Mouse (Mus musculus): ENCODE measurements at regions not wholly inside any gene's neighbourhood (a gene's known extent, or its start where the extent isn't known, plus 50 kb on each side); places are given as distances from the start of the nearest gene placed in this dataset.

DNA sequence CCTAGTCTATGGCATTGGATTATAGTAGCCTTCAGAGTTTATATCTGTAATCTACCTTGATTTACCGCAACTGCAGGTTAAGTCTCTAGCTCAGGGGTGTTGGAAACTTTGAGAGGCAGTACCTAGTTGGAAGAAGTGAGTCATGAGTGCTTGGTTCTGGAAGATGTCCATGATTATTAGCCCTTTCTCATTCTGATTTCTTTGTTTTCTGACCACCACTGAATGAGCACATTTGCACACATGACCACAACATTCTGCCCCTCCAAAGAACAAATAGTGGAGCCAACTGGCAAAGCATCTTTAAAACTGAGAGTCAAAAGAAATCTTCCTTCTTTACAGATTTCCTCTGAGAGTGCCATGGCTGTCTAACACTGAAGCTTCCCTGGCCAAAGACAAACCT, 95.5 kb upstream of the Dcn start:
- DNase-seq (ENCODE audit: low spot score in 2 of 2): no peak

GRCm38 (mm10) chr10:97387196-97387876, 92.1 kb upstream of the Dcn start:
- no peak for DNase-seq (ENCODE audit: low spot score in 2 of 2)

GRCm38 (mm10) chr10:97389647-97390590, 89.5 kb upstream of the Dcn start:
- DNase-seq (ENCODE audit: low spot score in 2 of 2): no peak

DNA sequence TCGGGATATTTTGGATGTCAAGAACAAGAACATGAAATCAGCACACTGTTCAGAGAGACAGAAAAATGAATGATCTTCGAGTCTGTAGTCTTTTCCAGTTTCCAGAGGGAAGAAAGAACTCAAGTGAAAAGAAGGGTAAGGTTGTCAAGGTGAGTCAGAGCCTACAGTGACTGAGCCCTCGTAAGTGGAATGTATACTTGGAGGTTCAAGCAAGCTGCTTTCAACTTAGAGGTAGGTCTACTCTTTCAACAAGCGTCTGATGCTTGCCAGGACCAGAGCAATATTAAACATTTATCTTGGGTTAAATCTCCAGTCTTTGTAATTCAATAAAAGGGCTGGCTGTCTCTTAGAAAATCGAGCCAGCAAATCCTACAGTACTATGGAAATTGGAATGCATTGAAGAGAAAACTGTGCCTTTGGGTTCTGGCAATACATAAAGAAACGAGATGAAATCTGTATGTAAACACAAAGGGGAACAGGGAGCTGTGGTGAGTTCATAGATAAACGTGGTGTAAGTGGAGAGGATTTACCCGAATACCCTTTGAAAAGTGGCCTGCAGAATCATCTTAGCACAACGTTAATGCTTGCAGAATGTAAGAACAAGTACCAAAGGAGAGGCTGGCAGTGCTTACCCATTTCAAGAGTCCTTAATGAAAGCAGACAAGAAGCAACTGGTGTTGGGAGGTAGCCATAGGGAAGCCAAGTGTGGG, 82.2 kb upstream of the Dcn start:
- no peak for DNase-seq (ENCODE audit: low spot score in 2 of 2)

DNA sequence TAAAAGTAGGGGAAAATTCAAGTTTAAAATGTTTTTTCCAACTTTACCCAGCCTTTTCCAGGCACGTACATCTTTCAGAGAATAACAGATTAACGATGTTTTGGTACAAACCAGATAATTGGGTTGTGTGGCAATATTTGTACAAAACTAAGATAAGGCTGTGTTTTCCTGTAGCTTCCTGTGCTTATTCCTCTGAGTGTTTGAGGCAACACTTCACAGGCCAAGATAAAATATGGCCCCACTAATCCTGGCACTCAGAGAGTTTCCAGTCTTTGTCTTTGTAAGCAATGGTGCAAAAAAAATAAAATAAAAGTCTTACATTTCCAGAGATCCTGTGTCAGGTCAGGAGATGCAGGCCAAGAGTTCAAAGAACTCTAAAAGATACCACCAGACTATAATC, 81.5 kb upstream of the Dcn start:
- DNase-seq (ENCODE audit: low spot score in 2 of 2): no peak

- DNase-seq (ENCODE audit: low spot score in 2 of 2): no peak
Measured at GRCm38 (mm10) chr10:97402524-97402923, 76.9 kb upstream of the Dcn start.

DNA sequence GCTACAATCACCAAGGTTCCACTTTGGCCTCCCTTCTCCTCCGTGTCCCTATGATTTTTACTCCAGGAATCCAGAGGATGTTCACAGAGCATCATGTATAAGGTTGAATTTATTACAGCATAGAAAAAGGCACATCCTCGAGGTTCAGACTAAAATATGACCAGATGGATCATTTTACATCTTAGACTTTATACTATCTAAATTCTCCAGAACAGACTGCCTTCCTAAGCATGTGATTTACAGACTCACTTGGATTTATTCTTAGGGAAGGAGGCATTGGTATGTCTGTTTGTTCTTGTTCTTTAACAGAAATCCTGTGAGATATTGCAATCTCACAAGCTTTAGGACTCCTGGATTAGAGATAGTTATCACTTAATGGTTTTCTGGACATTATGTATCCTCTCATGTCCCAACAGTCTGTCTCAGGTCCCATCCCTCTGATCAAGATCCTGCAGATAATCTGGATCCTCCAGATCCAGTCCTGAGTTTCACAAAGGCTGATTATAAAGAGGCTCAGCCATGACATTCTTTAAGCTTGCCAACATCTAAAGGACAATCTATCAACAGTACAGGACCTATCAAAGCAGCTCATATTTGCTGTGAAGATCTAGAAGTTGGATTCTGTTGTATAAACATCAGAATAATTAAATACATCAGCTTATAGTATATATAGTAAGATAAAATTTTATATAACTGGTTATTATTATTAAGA, 75.2 kb upstream of the Dcn start:
- no peak for DNase-seq (ENCODE audit: low spot score in 2 of 2)

- DNase-seq (ENCODE audit: low spot score in 2 of 2): no peak
Measured at GRCm38 (mm10) chr10:97409181-97409581, 70.2 kb upstream of the Dcn start.

DNA sequence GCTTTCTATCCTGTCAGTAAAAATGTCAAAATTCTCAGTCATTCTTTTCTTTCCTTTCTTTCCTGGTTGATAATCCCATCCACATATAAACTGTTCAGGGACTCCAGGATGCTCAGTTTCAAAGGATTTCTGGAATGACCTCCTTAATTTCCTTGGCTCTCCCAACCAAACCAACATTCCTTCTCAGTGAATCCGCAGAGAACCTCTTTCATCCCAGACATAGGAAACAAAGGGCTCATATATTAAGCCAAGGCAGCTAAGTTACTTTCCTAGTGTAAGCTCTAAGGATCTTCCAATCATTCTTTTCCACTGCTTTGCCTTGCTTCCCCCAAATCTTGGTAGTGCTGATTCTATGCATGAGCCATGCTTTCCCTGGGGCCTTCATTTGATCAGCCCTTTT, 69.5 kb upstream of the Dcn start:
- DNase-seq (ENCODE audit: low spot score in 2 of 2): no peak

DNA sequence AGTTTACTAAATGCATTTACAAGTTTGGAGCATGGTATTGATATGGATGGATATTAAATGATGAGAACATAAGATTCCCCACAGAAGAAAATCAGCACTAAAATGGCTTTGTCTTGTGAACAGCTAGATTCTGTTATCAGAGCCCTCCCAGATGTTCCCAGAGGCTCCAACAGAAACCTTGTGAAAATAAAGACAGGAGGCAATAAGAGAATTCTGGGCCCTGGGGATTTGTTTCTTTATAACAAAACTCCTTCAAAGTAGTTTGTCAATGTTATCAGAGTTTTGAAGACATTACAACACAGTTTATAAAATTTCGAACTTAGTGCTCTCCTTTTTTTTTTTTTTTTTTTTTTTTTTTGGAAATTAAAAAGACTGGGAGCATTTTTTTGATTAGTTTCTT, 56.8 kb upstream of the Dcn start:
- no peak for DNase-seq (ENCODE audit: low spot score in 2 of 2)

- DNase-seq (ENCODE audit: low spot score in 2 of 2): no peak
Measured at GRCm38 (mm10) chr10:97423039-97423700, 56.2 kb upstream of the Dcn start.

All from cerebellum, postnatal 4 days (tissue).